Mouse (Mus musculus): ENCODE data around the gene Ky.

DNA sequence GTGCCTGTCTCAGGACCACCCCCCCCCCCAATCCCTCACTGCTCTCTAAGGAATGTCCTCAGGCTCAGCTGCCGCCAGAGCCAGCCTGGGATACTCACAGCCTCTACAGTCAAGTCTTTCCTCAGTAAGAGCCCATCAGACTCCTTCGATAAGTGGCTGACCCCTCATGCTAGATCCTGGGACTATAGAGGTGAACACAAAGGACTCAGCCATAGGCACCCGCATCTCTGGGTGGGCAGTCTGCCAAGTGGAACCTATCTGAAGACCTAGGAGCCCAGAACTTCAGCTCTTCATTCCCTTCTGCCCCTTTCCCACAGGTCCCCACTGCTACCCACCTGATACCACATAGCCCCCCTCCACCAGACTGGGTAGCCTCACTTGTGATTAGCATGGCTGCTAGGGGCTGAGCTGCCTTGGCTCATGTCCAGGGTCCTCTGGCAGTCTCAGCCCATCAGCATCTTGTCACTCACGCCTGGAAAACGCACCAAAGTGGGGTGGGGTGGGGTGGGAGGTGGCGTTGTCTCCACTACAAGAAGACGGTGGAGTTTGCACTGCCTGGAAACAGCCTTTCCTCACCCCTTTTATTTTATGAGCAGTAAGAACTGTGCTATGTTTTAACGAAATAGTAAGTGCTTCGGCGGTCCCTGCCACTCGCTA, 38.7 kb downstream of the Ky start:
- TF ChIP-seq CTCF (IDR thresholded peaks at IDR 0.05; ENCODE audit: low read depth) (no peak), EP300 (optimal IDR thresholded peaks at IDR 0.05) (no peak)
